Mouse (Mus musculus) stomach, embryonic 15.5 days (tissue): ENCODE data around the gene Abcb1b. TPM values are rescaled to one million over a fixed set of nuclear protein-coding genes. Genes with fewer than 3 reads are reported as not detected.

Experiments used
- ATAC-seq: fragments of 200-750 bp; cut with Nextera tagmentation; 2 replicates; pipeline ENCODE4 v1.8.0; 2017; ENCODE audit warnings: low read depth, moderate number of reproducible peaks, moderate TSS enrichment; ENCODE audit not compliant: insufficient read depth, low FRiP score
- H3K27ac ChIP-seq: fragments of 300-500 bp; sonication (generic); 2 replicates; pipeline ENCODE4 v1.5.1; 2015; ENCODE audit warnings: mild to moderate bottlenecking, inconsistent platforms
- H3K27me3 ChIP-seq: fragments of 300-500 bp; sonication (generic); replicated peaks from 2 replicates; pipeline ENCODE4 v1.6.1; 2015; ENCODE audit warnings: inconsistent platforms
- H3K36me3 ChIP-seq: fragments of 300-500 bp; sonication (generic); 2 replicates; pipeline ENCODE4 v1.6.1; 2015; ENCODE audit warnings: inconsistent platforms
- H3K4me1 ChIP-seq: fragments of 300-500 bp; sonication (generic); 2 replicates; pipeline ENCODE4 v1.6.1; 2015; ENCODE audit warnings: inconsistent platforms
- H3K4me2 ChIP-seq: fragments of 300-500 bp; sonication (generic); 2 replicates; pipeline ENCODE4 v1.6.1; 2015; ENCODE audit warnings: mild to moderate bottlenecking, inconsistent platforms
- H3K4me3 ChIP-seq: fragments of 300-500 bp; sonication (generic); replicated peaks from 2 replicates; pipeline ENCODE4 v1.5.1; 2015; ENCODE audit warnings: inconsistent platforms
- H3K9ac ChIP-seq: fragments of 300-500 bp; sonication (generic); 2 replicates; pipeline ENCODE4 v1.6.1; 2015; ENCODE audit warnings: inconsistent platforms
- H3K9me3 ChIP-seq: fragments of 300-500 bp; sonication (generic); 2 replicates; pipeline ENCODE4 v1.6.1; 2016; ENCODE audit warnings: inconsistent platforms
- WGBS: fragments of 180-500 bp; shearing (Covaris S2); methylation state at CpG from one replicate; pipeline ENCODE4 v1.1.7; 2015; 5-methylcytosine and 5-hydroxymethylcytosine counted together
- polyA plus RNA-seq: library from polyadenylated mRNA; unstranded; fragments of >200 nt; fragmentation: Nextera tagmentation; extraction: Ambion mirVana; gene quantifications from 2 replicates; pipeline ENCODE4 v1.2.1, GENCODE M21; 2015

Abcb1b gene
- polyA plus RNA-seq, 1 experiment from 2014 or later, result 2.5 TPM

- H3K36me3 ChIP-seq, result no peaks in the 10 kb centered on the region
- H3K4me1 ChIP-seq, result no peaks in the 10 kb centered on the region
- H3K27ac ChIP-seq, result no peak overlapping the region
- H3K9ac ChIP-seq, result no peak overlapping the region
- H3K27me3 ChIP-seq, result no peaks in the 10 kb centered on the region
- H3K4me3 ChIP-seq, result no peak overlapping the region
- 75% methylated on average over 6 of the region's 6 CpGs for WGBS
- no peak overlapping the region for H3K4me2 ChIP-seq
- no peak for ATAC-seq
- no peaks in the 10 kb centered on the region for H3K9me3 ChIP-seq
These were observed 104.3 kb downstream of the Abcb1b start for GRCm38 (mm10) chr5:8902141-8902817.

GRCm38 (mm10) chr5:8904539-8904938 is 106.6 kb downstream of the Abcb1b start:
- Histone ChIP-seq H3K27ac (no peak overlapping the region), H3K27me3 (no peaks in the 10 kb centered on the region), H3K4me3 (no peak overlapping the region), H3K4me1 (no peaks in the 10 kb centered on the region), H3K9me3 (no peaks in the 10 kb centered on the region), H3K9ac (no peak overlapping the region), H3K36me3 (no peaks in the 10 kb centered on the region), H3K4me2 (no peak overlapping the region)
- ATAC-seq, result no peak
- WGBS, result 66% methylated on average over 6 of the region's 6 CpGs

GRCm38 (mm10) chr5:8911567-8912198 is 113.7 kb downstream of the Abcb1b start:
- H3K9ac ChIP-seq, result no peak overlapping the region
- no peak for ATAC-seq
- no peaks in the 10 kb centered on the region for H3K4me1 ChIP-seq
- 76% methylated on average over 8 of the region's 8 CpGs for WGBS
- H3K27ac ChIP-seq, result no peak overlapping the region
- no peaks in the 10 kb centered on the region for H3K36me3 ChIP-seq
- no peak overlapping the region for H3K4me2 ChIP-seq
- no peaks in the 10 kb centered on the region for H3K9me3 ChIP-seq
- H3K27me3 ChIP-seq, result no peaks in the 10 kb centered on the region
- H3K4me3 ChIP-seq, result no peak overlapping the region

Other genes starting within 250 kb of the Abcb1b start
- 3.1 and 3.7 TPM in 2 replicates for gene Rundc3b, start 175.2 kb upstream of the Abcb1b start, polyA plus RNA-seq
- gene Abcb1a, start 138.1 kb upstream of the Abcb1b start, polyA plus RNA-seq, result 1.9 and 2.0 TPM in 2 replicates
- 1.9 and 3.4 TPM in 2 replicates for gene Abcb4, start 95.6 kb downstream of the Abcb1b start, polyA plus RNA-seq
- 52.0 and 54.1 TPM in 2 replicates for gene Crot, start 199.2 kb downstream of the Abcb1b start, polyA plus RNA-seq